Mouse (Mus musculus) midbrain, embryonic 10.5 days (tissue): Measurements from ENCODE around the gene Kif1a. TPM values are rescaled to one million over a fixed set of nuclear protein-coding genes. Genes with fewer than 3 reads are reported as not detected.
A peak's percentile ranks its signal among the peaks of the same experiment; 100 is the strongest.

Experiments
- DNase-seq: peaks from one replicate; pipeline ENCODE4 v3.0.0-alpha.2; 2017; ENCODE audit warnings: low spot score
- H3K27ac ChIP-seq: fragments of 300-500 bp; sonication (generic); replicated peaks from 2 replicates; pipeline ENCODE4 v1.5.1; 2016; ENCODE audit warnings: mild to moderate bottlenecking
- H3K27me3 ChIP-seq: fragments of 300-500 bp; sonication (generic); 2 replicates; pipeline ENCODE4 v1.6.1; 2016; ENCODE audit warnings: low read depth, mild to moderate bottlenecking; ENCODE audit not compliant: poor library complexity, severe bottlenecking
- H3K36me3 ChIP-seq: fragments of 300-500 bp; sonication (generic); 2 replicates; pipeline ENCODE4 v1.6.1; 2016; ENCODE audit warnings: mild to moderate bottlenecking, moderate library complexity
- H3K4me1 ChIP-seq: fragments of 300-500 bp; sonication (generic); 2 replicates; pipeline ENCODE4 v1.6.1; 2016
- H3K4me3 ChIP-seq: fragments of 300-500 bp; sonication (generic); 2 replicates; pipeline ENCODE4 v1.5.1; 2016; ENCODE audit warnings: mild to moderate bottlenecking, moderate library complexity
- H3K9me3 ChIP-seq: fragments of 300-500 bp; sonication (generic); replicated peaks from 2 replicates; pipeline ENCODE4 v1.6.1; 2016; ENCODE audit warnings: mild to moderate bottlenecking
- WGBS: fragments of 180-500 bp; shearing (Covaris S2); methylation state at CpG from one replicate; pipeline ENCODE4 v1.1.7; 2016; 5-methylcytosine and 5-hydroxymethylcytosine counted together
- polyA plus RNA-seq: library from polyadenylated mRNA; unstranded; fragments of >200 nt; fragmentation: Nextera tagmentation; extraction: Ambion mirVana; gene quantifications from 2 replicates; pipeline ENCODE4 v1.2.1, GENCODE M21; 2016

Gene Kif1a
- polyA plus RNA-seq, 1 experiment from 2014 or later = 39.3 TPM

DNA sequence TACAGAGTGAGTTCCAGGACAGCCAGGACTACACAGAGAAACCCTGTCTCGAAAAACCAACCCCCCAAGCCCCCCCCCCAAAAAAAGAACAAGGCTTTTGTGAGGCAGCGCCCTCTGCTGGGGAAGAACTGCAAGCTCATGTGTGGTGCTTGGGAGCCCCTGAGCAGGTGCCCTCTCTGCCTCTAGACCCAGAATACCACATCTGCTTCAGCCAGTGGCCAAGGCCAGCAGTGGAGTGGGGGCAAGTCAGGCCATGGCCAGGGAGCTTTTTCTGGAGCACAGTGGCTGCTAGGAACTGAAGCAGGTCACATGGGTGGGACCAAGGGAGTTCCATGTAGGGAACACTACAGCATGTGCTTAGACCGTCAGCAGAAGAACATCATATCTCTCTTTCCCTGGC, 91.0 kb downstream of the Kif1a start:
- Histone ChIP-seq H3K36me3 (no peaks in the 10 kb centered on the region), H3K27ac (no peak overlapping the region), H3K9me3 (no peaks in the 10 kb centered on the region), H3K4me3 (no peak overlapping the region), H3K4me1 (no peaks in the 10 kb centered on the region), H3K27me3 (no peaks in the 10 kb centered on the region)
- peak; percentile 45 for DNase-seq
- WGBS = 39% methylated on average over 3 of the region's 3 CpGs

DNA sequence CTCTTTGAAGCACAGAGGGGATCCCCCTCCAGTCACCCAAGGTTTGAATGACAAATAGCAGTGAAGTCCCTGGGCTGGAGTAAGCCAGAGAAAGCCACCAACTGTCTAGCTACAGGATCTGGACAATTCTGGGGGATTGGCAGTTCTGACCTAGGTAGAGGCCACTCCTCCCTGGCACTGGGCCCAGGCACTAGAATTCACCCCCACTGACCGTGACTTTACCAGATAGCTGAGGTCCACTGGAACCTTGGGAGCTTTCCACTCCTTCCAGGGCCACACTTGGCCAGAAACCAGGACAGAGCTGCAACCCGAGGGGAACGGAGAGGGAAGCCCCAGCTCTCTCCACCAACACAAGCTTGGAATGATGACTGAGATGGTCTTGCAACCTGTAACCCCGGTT, 92.6 kb downstream of the Kif1a start:
- no peak overlapping the region for H3K27ac ChIP-seq
- DNase-seq = no peak
- no peaks in the 10 kb centered on the region for H3K36me3 ChIP-seq
- WGBS = 85% methylated on average over 4 of the region's 4 CpGs
- H3K4me3 ChIP-seq = no peak overlapping the region
- no peaks in the 10 kb centered on the region for H3K27me3 ChIP-seq
- H3K9me3 ChIP-seq = no peaks in the 10 kb centered on the region
- H3K4me1 ChIP-seq = no peaks in the 10 kb centered on the region

DNA sequence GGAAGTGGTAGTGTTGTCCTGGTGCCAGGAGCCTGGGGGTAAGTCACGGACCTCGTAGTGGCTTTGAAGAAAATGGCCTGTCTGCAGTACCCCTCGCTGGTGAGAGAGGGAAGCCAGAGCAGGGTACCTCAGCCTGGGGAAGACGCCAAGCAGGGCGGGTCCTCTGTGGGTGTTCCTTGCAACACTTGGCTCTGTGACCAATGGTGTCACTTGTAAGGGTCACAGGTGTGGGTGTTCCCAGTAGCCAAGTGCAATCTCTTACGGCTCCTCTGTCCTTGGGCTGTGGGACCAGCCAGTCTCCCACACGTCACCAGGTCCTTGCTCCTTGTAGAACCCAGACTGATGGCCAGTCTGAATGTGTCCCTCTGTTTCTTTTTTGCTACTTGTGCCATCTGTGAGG, 95.7 kb downstream of the Kif1a start, which contains the start of gene Aqp12:
Aqp12 (plus strand) TSS at position 274 of the 400 bp plus-strand sequence.
- Histone ChIP-seq H3K9me3 (no peaks in the 10 kb centered on the region), H3K27ac (no peak within 1 kb of the TSS), H3K27me3 (no peaks in the 10 kb centered on the region), H3K4me3 (no peak within 1 kb of the TSS), H3K4me1 (no peaks in the 10 kb centered on the region), H3K36me3 (no peaks in the 10 kb centered on the region)
- no peak for DNase-seq
- WGBS = 83% methylated on average over 7 of the region's 7 CpGs

DNA sequence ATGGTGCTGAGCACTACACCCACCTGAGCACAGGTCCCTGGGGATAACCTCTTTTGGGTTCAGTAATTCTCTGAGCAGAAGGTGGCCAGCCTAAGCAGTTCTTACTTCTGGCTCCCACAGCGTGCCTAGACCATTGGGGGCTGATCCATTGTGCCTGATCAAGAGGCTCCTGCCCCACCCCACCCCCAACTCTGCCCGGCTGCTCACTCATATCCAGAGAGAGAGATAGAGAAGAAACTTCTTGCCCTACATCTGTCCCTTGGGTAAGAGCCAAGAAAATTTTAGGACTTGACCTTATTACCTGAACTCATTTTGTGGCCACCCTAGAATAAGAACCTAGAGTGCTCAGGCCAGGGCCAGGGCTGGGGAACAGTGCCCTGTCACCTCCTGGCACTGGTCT, 108.9 kb downstream of the Kif1a start:
- Histone ChIP-seq H3K9me3 (no peaks in the 10 kb centered on the region), H3K36me3 (no peaks in the 10 kb centered on the region), H3K27me3 (no peaks in the 10 kb centered on the region), H3K4me3 (no peak overlapping the region), H3K27ac (no peak overlapping the region), H3K4me1 (no peaks in the 10 kb centered on the region)
- 63% methylated on average over 2 of the region's 2 CpGs for whole genome bisulfite sequencing
- DNase-seq = no peak

DNA sequence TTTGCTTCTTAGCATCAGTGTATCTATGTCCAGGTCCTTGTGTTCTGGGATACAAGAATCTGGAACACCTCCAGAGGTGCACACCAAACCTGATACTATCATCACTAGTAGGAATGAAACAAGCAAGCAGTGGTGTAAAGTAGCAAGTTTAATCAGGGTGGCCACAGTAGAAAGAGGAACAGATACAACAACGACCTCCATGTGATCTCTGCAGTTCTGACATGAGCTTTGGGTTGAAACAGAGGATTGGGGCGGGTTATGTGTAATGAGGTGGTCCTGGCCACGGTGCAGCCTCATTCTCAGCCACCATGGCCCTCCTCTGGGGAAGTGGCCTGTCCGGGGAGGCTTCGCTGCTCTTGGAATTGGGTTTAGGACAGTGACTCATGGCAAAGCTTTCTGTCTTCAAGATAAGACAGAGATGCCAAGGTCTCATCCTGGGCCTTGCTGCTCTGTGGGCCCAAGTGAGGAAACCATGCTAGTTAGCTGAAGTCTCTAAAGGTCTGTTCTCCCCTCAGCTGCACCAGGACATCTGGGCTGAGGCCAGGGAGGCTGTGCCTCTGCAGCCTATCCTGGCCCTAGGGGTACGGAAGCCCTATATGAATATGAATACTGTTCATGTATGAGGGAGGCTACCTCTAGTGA, 109.4 kb downstream of the Kif1a start:
- no peaks in the 10 kb centered on the region for H3K36me3 ChIP-seq
- no peak overlapping the region for H3K4me3 ChIP-seq
- H3K27ac ChIP-seq = no peak overlapping the region
- H3K9me3 ChIP-seq = no peaks in the 10 kb centered on the region
- no peak for DNase-seq
- no peaks in the 10 kb centered on the region for H3K27me3 ChIP-seq
- H3K4me1 ChIP-seq = no peaks in the 10 kb centered on the region
- WGBS = 86% methylated on average over 6 of the region's 6 CpGs

DNA sequence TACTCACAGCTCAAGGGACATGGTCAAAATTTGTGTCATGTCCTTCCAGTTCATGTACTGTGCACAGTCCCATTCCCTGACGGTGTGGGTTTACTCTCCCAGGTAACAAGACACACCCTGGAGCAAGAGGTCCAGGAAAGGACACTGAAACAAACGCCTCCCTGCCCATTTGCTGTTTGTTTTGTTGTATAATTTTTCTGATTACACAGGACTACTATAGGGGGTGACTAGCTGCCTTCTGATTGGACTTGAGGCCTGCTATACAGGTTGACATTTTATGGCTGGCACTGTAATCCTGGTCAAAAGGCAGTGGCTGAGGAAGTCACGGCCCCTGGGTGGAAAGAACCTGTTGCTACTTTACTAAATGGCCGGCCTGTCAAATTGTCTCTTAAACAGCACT, 111.9 kb downstream of the Kif1a start:
- no peaks in the 10 kb centered on the region for H3K27me3 ChIP-seq
- no peaks in the 10 kb centered on the region for H3K36me3 ChIP-seq
- H3K9me3 ChIP-seq = no peaks in the 10 kb centered on the region
- no peak for DNase-seq
- WGBS = 80% methylated on average over 4 of the region's 4 CpGs
- H3K4me1 ChIP-seq = no peaks in the 10 kb centered on the region
- H3K27ac ChIP-seq = no peak overlapping the region
- H3K4me3 ChIP-seq = no peak overlapping the region

DNA sequence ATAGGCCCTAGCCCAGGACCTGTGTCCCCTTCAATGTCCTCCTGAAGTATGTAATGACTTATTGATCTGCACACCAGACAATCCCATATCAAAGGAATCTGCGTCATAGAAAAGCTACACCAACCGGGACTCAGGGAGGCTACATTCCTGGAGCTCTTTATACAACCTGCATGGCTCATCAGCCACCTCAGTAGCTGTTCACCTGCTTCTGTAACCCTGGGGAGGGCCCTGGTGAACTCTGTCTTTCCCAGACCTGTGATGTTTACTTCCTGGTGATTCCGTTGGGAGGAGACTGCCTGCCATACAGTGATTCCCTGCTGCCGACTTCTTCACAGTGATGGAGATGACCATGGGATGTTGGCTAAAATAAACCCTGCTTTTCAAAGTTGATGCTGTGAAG, 112.9 kb downstream of the Kif1a start:
- 78% methylated on average over 4 of the region's 4 CpGs for WGBS
- Histone ChIP-seq H3K9me3 (no peaks in the 10 kb centered on the region), H3K27me3 (no peaks in the 10 kb centered on the region), H3K4me3 (no peak overlapping the region), H3K4me1 (no peaks in the 10 kb centered on the region), H3K27ac (no peak overlapping the region), H3K36me3 (no peaks in the 10 kb centered on the region)
- no peak for DNase-seq

DNA sequence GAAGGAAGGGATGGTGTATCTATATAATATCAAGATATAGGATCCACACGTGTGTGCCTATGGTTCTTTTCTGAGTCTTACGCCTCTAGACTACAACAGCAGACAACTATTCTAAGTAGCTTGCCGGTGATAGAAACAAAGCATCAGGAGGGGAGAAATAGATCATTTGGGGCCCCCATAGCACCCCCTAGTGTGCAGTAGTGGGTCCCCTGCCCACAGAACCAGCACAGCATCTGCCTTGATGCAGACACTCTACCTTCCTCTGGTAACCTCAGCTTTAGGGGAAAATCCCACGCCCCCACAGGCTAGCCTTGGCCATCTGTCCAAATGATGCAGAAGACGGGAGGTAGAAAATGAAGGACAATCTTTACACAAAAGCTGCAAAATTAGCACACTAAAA, 116.8 kb downstream of the Kif1a start:
- Histone ChIP-seq H3K4me3 (no peak overlapping the region), H3K27me3 (no peaks in the 10 kb centered on the region), H3K9me3 (no peaks in the 10 kb centered on the region), H3K4me1 (0 out of 2 replicates have a peak, but pooled peaks cover 2% of the 10 kb centered on the region), H3K27ac (no peak overlapping the region), H3K36me3 (no peaks in the 10 kb centered on the region)
- 89% methylated on average over 5 of the region's 5 CpGs for WGBS
- no peak for DNase-seq

DNA sequence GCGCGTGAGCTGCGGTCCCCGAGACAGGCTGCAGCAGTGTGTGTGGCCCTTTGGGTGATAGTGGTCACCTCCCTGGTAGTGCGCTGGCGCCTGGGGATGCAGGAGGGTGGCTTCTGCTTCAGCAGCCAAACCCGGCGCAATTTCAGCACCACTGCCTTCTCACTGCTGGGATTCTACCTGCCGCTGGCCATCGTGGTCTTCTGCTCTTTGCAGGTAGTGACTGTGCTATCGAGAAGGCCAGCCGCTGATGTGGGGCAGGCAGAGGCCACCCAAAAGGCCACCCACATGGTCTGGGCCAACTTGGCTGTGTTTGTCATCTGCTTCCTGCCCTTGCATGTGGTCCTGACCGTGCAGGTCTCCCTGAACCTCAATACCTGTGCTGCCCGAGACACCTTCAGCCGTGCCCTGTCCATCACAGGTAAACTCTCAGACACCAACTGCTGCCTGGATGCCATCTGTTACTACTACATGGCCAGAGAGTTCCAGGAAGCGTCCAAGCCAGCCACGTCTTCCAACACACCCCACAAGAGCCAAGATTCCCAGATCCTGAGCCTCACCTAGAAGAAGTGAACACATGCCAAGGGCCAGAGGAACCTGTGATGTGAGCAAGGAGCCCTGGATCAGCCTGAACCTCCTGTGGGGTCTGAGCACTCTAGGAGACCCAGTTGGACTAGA, 118.7 kb downstream of the Kif1a start:
- Histone ChIP-seq H3K4me1 (peaks cover 9% of the 10 kb centered on the region), H3K27me3 (peaks cover 2% of the 10 kb centered on the region; the same call in 1 of the 2 replicates), H3K9me3 (no peaks in the 10 kb centered on the region), H3K36me3 (no peaks in the 10 kb centered on the region), H3K4me3 (no peak overlapping the region), H3K27ac (no peak overlapping the region)
- DNase-seq = no peak
- WGBS = 90% methylated on average over 17 of the region's 17 CpGs

DNA sequence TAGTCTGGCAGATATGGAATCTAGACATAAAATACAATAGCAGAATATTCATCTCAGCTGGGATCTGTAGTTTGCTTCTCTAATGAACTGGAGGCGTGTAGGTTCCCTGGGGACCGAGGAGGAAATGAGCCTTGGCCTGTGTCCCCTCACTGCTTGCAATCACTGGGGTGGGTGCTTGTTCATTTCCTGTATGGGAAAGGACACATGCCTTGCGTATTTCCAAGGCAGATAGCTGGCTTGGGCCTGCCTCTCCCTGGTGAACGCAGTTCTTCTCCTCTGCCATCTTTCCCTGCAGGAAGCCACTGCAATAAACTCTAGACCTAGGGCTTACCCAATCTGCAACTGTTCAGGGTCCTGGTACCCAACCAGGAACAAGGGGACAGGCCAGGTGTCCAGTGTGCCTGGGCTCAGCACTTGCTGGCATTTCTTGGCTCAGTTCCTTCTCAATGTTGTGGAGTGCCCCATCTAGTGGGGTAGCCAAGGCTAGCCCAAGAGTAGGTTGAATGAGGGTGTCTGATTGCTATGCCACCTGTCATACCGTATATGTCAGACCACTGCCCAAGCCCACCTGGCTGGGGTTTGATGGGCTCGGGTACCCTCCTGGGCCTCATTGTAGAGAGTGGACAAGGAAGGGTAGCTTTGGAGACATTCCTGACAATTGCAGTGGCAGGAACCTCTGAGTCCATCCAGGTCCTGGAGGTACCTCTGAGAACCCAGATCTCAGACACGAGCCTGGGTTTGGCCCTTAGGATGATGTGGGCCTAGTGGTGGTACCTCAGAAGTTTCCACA, 120.5 kb downstream of the Kif1a start:
- Histone ChIP-seq H3K27ac (no peak overlapping the region), H3K4me3 (no peak overlapping the region), H3K27me3 (peaks cover 14% of the 10 kb centered on the region), H3K36me3 (no peaks in the 10 kb centered on the region), H3K4me1 (peaks cover 12% of the 10 kb centered on the region), H3K9me3 (no peaks in the 10 kb centered on the region)
- DNase-seq = no peak
- 79% methylated on average over 7 of the region's 7 CpGs for WGBS

DNA sequence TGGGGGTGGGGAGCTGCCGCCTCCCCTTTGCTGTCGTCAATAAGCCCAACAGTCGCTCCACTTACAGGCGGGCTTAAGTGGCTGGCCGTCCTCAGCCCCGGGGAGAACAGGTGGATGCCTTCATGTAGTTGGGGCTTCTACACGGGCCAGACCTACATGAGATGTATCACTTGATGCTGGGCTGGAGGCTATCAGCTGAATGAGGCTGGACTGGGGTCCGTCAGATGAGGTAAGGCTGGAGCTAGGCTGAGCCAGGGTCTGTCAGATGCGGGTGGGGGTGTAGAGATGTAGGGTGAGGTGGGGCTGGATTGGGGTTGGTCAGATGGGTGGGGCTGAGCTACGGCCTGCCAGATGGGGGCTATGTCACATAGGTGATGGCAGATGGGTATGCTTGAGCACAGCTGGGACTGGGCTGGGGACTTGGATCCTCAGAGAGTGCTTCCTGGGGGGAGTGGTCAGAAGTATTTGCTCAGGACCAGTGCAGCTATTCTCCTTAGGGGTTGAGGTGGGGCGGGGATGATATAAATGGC, 122.6 kb downstream of the Kif1a start:
- no peak for DNase-seq
- Histone ChIP-seq H3K9me3 (no peaks in the 10 kb centered on the region), H3K4me3 (no peak overlapping the region), H3K27me3 (peaks cover 14% of the 10 kb centered on the region), H3K4me1 (peaks cover 16% of the 10 kb centered on the region), H3K27ac (no peak overlapping the region), H3K36me3 (no peaks in the 10 kb centered on the region)
- WGBS = 36% methylated on average over 11 of the region's 11 CpGs

DNA sequence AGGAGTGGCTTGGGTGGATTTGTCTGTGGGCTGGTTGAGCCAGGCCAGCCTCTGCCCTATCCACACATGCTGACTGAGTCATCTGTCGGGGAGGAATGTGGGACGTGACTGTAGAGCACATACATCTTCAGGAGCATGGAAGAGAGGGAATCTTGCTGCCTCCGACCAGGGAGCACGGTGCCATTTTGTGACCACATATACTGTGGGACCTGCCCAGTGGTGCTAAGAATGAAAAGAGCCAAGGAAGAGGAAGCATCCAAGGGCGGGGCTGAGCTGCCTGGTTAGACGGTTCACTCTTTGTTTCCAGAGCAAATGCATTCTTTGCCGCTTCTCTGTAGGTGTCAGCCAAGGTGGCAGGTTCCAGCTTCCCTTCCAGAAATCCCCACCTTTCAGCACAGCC, 123.1 kb downstream of the Kif1a start:
- WGBS = 55% methylated on average over 7 of the region's 7 CpGs
- Histone ChIP-seq H3K27me3 (peaks cover 14% of the 10 kb centered on the region), H3K36me3 (no peaks in the 10 kb centered on the region), H3K27ac (no peak overlapping the region), H3K4me3 (no peak overlapping the region), H3K4me1 (peaks cover 16% of the 10 kb centered on the region), H3K9me3 (no peaks in the 10 kb centered on the region)
- DNase-seq = no peak

DNA sequence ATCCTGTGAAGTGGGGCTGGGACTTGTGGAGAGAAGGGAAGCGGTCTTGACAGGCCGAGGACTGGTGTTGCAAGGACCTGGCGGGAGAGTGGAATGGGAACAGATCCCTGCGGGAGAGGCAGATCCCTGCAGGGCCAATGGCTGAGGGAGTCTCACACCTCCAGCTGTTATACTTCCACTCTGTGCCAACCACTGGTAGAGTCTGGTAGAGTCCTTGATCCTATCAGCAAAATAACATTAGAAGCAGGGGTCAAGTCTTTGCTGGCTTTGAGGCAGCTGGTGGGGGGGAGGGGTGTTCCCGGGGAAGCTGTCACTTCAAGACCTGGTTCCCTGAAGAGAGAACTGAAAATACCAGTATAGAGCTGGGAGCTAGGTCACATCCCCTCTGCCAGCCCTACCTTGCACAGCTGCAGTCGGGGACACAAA, 125.6 kb downstream of the Kif1a start:
- H3K4me1 ChIP-seq = peaks cover 14% of the 10 kb centered on the region
- peaks cover 14% of the 10 kb centered on the region for H3K27me3 ChIP-seq
- no peak for DNase-seq
- no peak overlapping the region for H3K4me3 ChIP-seq
- H3K36me3 ChIP-seq = no peaks in the 10 kb centered on the region
- H3K9me3 ChIP-seq = no peaks in the 10 kb centered on the region
- WGBS = 66% methylated on average over 6 of the region's 6 CpGs
- 0 out of 2 replicates have a peak overlapping the region, but pooled peaks have one; percentile 20 for H3K27ac ChIP-seq
